8 mouse cellular contexts compared by ENCODE assay signal in the genomic region with DNA sequence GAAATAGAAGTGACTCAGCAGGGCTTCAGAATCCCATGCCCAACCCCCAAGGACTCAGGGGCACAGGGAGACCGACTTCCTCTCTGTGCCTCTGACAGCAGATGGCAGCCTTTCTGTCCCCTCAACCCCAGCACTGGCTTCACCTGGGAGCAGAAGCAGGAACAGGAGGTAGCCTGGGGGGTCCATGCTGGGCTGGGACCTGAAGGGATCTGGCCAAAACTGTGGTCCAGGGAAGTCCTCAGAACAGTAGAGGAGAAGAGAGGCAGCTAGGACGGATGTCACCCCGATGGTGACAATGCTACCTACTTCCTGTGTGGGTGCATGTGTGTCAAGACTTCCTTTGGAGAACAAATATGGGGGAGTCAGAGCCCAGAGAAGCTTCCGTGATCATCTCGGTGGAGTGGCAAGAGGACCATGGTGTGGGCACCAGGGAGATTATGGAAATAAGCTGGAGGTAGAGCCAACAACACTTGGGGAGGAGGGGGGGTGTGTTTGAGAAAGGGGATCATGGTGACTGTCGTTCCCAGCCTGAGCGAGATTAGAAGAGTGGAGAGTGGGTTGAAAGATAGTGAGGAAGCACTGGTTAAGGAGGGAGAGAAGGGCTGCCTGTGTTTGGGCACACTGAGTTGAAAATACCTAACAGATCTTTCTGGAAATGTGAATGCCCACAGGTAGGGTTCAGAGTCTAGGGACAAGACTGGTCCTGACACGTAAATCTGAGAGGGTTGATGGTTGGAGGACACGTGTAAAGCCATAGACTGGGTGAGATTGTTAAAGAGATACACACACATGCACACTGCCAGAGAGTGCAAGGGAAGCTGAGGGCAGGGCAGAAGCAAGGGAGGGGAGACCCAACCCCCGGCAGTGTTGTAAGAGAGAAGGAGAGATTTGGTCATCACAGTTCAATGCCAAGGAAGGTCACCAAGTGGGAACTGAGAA. TPM values are rescaled to one million over a fixed set of nuclear protein-coding genes. Genes with fewer than 3 reads are reported as not detected.
DNase-seq lines count a peak whose midpoint lies in the region.

Gene Hcst (minus strand): TSS at position 294 of the 939 bp plus-strand sequence.

- peak; percentile 94 for DNase-seq in 416B (ENCODE audit: low read depth)
- DNase-seq in CD4-positive helper T cell, adult 2 months (ENCODE audit: low read depth, low spot score), result peak; percentile 85
- peak; percentile 88 for DNase-seq in induced T-regulatory cell, adult 2 months (ENCODE audit: low read depth)
- DNase-seq in monocyte, adult 2 months (ENCODE audit: low read depth in 1 of 2, low spot score in 2 of 2), result peak; percentile 66 to 84
- DNase-seq in layer of hippocampus, adult 9-10 months (ENCODE audit: low spot score), result no peak
- DNase-seq in kidney, postnatal 36 days, result no peak
- no peak for DNase-seq in frontal cortex, postnatal 10 days (ENCODE audit: low spot score in 2 of 2)
- DNase-seq in gastrocnemius, postnatal 25 days, result no peak

RNA-seq across cellular contexts. Expression of gene Hcst, which starts in this region (rescaled TPM):
- total RNA-seq in gastrocnemius, postnatal 25 days (2021), result not detected

Comparison
In these comparisons a context has a peak if more than half of its experiments do, and no peak if none do; other contexts are left out.
1. DNase-seq: peak in 416B (single experiment), CD4-positive helper T cell, adult 2 months (single experiment), induced T-regulatory cell, adult 2 months (single experiment) and monocyte, adult 2 months (2 of 2); none in layer of hippocampus, adult 9-10 months (single experiment), kidney, postnatal 36 days (0 of 2), frontal cortex, postnatal 10 days (0 of 2) and gastrocnemius, postnatal 25 days (single experiment).